Mouse (Mus musculus): Measurements from ENCODE around the gene Rassf3. TPM values are rescaled to one million over a fixed set of nuclear protein-coding genes. Genes with fewer than 3 reads are reported as not detected.
A peak's percentile ranks its signal among the peaks of the same experiment; 100 is the strongest.

Gene Rassf3
- polyA plus RNA-seq, 1 experiment from 2014 or later, result 21.0 TPM

DNA sequence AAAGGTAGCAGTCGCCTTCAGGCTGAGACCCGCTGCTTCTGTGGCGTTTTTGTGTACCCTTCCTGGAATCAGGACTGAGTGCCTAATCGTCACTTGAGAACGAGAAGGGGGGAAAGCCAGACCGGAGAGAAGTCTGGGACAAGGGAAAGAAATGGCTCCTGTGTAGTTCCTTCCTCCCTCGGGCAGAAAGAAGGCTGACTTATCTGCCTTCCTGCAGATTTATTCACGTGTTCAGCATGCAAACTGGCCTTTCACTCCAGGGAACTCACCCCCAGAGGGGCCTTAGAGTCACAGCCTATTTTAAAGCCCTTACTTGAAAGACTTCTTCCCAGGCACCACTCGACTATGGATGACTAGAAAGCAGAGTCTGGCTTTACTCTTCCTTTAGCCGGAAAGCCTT is 1.3 kb upstream of the Rassf3 start:
- Histone ChIP-seq H3K9me3 (ENCODE audit: low read depth, low read length) (no peaks in the 10 kb centered on the region), H3K9ac (no peak overlapping the region; the same call in 1 of the 2 replicates), H3K36me3 (ENCODE audit: insufficient read depth) (no peaks in the 10 kb centered on the region), H3K27me3 (ENCODE audit: insufficient read depth, low read length) (no peaks in the 10 kb centered on the region), H3K27ac (ENCODE audit: low read depth) (peak overlapping the region; percentile 86), H3K4me1 (ENCODE audit: insufficient read depth) (peaks cover 23% of the 10 kb centered on the region), H3K4me3 (ENCODE audit: low read depth, low read length) (no peak overlapping the region), H3K4me2 (peak overlapping the region; percentile 64)
- WGBS, result 17% methylated on average over 10 of the region's 10 CpGs
- DNase-seq (no peak), ATAC-seq (ENCODE audit: insufficient read depth) (no peak)
- TF ChIP-seq CTCF (IDR thresholded peaks at IDR 0.05; ENCODE audit: low read depth), result no peak

DNA sequence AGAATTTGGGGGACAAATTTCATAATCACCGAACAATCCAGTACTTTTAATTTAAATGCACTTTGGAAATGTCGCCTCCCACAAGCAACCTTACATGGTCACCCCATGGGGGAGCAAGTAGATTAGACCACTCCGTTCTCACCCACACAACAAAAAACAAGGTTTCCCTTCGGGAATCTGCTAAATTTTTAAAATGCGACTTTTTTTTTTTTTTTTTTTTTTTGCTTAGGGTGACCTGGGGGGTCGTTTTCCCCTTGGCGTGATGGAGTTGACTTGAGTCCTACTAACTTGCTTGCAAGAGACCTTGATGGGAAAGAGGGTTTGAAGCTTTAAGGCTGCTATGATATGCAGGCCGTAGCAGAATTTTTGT is 806 bp upstream of the Rassf3 start:
- 18% methylated on average over 8 of the region's 8 CpGs for WGBS
- no peak for TF ChIP-seq CTCF (IDR thresholded peaks at IDR 0.05; ENCODE audit: low read depth)
- H3K4me2 ChIP-seq, result peak overlapping the region; percentile 64
- no peaks in the 10 kb centered on the region for H3K27me3 ChIP-seq (ENCODE audit: insufficient read depth, low read length)
- DNase-seq, result no peak
- no peaks in the 10 kb centered on the region for H3K9me3 ChIP-seq (ENCODE audit: low read depth, low read length)
- H3K4me1 ChIP-seq (ENCODE audit: insufficient read depth), result peaks cover 27% of the 10 kb centered on the region
- ATAC-seq (ENCODE audit: insufficient read depth), result no peak
- peak overlapping the region; percentile 86 for H3K27ac ChIP-seq (ENCODE audit: low read depth)
- peak overlapping the region; percentile 50 for H3K9ac ChIP-seq
- peak overlapping the region; percentile 88 for H3K4me3 ChIP-seq (ENCODE audit: low read depth, low read length)
- H3K36me3 ChIP-seq (ENCODE audit: insufficient read depth), result no peaks in the 10 kb centered on the region

DNA sequence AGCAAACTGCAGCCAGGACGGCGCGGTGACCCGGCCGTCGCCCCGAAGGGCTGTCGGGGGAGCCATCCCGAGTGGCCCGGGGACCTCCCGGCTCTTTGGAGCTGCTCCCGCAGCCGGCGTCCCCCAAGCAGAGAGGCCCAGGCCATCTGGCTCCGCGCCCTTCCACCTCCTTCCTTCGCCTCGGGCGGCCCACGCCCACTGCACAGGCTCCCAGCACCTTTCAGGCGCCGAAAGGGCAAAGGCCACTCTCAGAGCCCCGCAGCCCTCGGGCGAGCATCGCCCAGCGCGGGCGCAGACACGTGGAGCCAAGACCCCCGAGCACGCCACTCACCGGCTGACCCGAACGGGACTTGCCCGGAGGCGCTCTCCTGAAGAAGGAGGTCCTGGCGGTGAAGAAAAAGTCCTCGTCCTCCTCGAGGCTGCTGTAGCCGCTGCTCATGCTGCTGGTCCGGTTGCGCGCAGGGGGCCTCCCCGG is 438 bp downstream of the Rassf3 start:
- Histone ChIP-seq H3K9me3 (ENCODE audit: low read depth, low read length) (no peaks in the 10 kb centered on the region), H3K27me3 (ENCODE audit: insufficient read depth, low read length) (no peaks in the 10 kb centered on the region), H3K27ac (ENCODE audit: low read depth) (peak overlapping the region; percentile 83), H3K9ac (peak overlapping the region; percentile 82), H3K36me3 (ENCODE audit: insufficient read depth) (no peaks in the 10 kb centered on the region), H3K4me2 (peak overlapping the region; percentile 81), H3K4me1 (ENCODE audit: insufficient read depth) (peaks cover 36% of the 10 kb centered on the region), H3K4me3 (ENCODE audit: low read depth, low read length) (peak overlapping the region; percentile 88)
- no peak for DNase-seq
- under 1% methylated on average over 45 of the region's 45 CpGs for WGBS
- ATAC-seq (ENCODE audit: insufficient read depth), result peak; percentile 53; the same call in 1 of the 2 replicates
- TF ChIP-seq CTCF (IDR thresholded peaks at IDR 0.05; ENCODE audit: low read depth), result no peak

DNA sequence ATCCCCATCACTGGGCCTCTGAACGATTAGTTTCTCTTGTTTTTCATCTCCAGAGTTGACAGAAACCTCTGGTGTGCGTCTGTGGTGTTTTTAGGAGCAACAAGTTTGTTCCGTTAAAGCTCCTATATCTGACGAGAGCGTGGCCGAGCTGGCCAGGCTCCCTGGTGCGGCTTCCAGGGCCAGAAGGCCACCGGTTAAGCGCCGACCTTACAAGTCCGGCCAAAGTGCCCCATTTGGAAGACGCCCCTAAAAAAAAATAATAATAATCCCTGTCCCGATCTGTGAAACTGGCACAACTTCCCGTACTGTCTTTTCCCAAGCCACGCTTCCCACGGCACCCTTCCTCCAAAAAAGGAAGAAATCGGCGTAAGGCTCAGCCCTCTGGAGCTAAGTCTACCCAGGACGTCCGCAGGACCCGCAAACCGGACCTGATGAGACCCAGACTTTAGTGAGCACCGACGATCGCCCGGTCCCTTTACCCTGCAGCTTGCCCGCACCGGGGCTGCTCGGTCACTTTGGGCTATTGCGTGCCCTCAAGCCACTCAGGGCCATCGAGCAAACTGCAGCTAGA is 961 bp downstream of the Rassf3 start:
- H3K4me3 ChIP-seq (ENCODE audit: low read depth, low read length), result peak overlapping the region; percentile 88
- H3K9ac ChIP-seq, result peak overlapping the region; percentile 82
- H3K27me3 ChIP-seq (ENCODE audit: insufficient read depth, low read length), result no peaks in the 10 kb centered on the region
- 2% methylated on average over 31 of the region's 31 CpGs for WGBS
- no peaks in the 10 kb centered on the region for H3K36me3 ChIP-seq (ENCODE audit: insufficient read depth)
- ATAC-seq (ENCODE audit: insufficient read depth) (peak; percentile 4; the same call in 1 of the 2 replicates), DNase-seq (peak; percentile 52)
- H3K9me3 ChIP-seq (ENCODE audit: low read depth, low read length), result no peaks in the 10 kb centered on the region
- H3K4me2 ChIP-seq, result peak overlapping the region; percentile 81
- no peak for TF ChIP-seq CTCF (IDR thresholded peaks at IDR 0.05; ENCODE audit: low read depth)
- H3K27ac ChIP-seq (ENCODE audit: low read depth), result peak overlapping the region; percentile 83
- H3K4me1 ChIP-seq (ENCODE audit: insufficient read depth), result peaks cover 37% of the 10 kb centered on the region

DNA sequence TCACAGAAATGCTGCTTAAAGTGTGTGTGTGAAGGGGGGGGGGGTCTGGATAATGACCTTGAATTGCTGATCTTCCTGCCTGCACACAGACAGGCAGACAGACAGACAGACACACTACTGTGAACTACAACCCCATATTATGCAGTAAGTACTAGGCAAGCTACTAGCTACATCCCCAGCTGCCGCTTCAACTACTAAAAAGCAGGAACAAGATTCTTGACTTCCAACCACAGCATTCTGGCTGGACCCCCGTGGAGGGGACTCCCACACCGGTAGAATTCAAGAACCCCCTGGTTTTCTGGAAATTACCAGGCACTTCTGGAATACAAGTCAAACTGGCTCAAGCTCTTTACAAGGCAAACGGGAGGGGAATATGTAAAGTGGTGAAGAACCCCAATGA is 1.9 kb downstream of the Rassf3 start:
- Histone ChIP-seq H3K4me3 (ENCODE audit: low read depth, low read length) (peak overlapping the region; percentile 88), H3K27me3 (ENCODE audit: insufficient read depth, low read length) (no peaks in the 10 kb centered on the region), H3K4me1 (ENCODE audit: insufficient read depth) (peaks cover 42% of the 10 kb centered on the region), H3K27ac (ENCODE audit: low read depth) (peak overlapping the region; percentile 42; the same call in 1 of the 2 replicates), H3K9me3 (ENCODE audit: low read depth, low read length) (no peaks in the 10 kb centered on the region), H3K4me2 (peak overlapping the region; percentile 81), H3K36me3 (ENCODE audit: insufficient read depth) (no peaks in the 10 kb centered on the region), H3K9ac (peak overlapping the region; percentile 82)
- WGBS, result 25% methylated on average over 4 of the region's 4 CpGs
- no peak for TF ChIP-seq CTCF (IDR thresholded peaks at IDR 0.05; ENCODE audit: low read depth)
- no peak for DNase-seq
- ATAC-seq (ENCODE audit: insufficient read depth), result no peak

DNA sequence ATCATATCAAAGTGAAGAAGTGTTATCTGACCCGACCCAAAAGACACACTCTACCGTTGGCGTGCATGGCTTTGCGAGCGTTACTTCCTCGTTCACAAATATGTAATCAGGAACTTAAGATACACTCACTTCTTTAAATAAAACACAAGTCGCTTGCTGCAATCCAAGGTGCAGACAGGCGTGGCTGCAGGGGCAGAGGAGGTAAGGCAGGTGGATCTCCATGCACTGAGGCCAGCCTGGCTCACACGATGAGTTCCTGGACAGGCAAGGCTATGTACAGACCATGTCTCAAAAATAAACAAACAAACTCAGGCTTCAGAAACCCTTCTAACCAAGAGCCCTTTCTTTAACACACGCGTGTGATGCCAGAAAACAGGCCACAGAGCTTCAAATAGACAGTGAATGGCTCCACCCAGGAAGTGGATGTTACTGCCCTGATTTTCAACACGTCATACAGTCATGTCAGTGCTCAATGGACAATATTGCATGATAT is 2.4 kb downstream of the Rassf3 start:
- peak overlapping the region; percentile 88 for H3K4me3 ChIP-seq (ENCODE audit: low read depth, low read length)
- ATAC-seq (ENCODE audit: insufficient read depth) (no peak), DNase-seq (no peak)
- H3K9me3 ChIP-seq (ENCODE audit: low read depth, low read length), result no peaks in the 10 kb centered on the region
- H3K27me3 ChIP-seq (ENCODE audit: insufficient read depth, low read length), result no peaks in the 10 kb centered on the region
- H3K4me2 ChIP-seq, result peak overlapping the region; percentile 81
- peak overlapping the region; percentile 82 for H3K9ac ChIP-seq
- TF ChIP-seq CTCF (IDR thresholded peaks at IDR 0.05; ENCODE audit: low read depth), result no peak
- peak overlapping the region; percentile 38; the same call in 1 of the 2 replicates for H3K27ac ChIP-seq (ENCODE audit: low read depth)
- no peaks in the 10 kb centered on the region for H3K36me3 ChIP-seq (ENCODE audit: insufficient read depth)
- peaks cover 46% of the 10 kb centered on the region for H3K4me1 ChIP-seq (ENCODE audit: insufficient read depth)
- 25% methylated on average over 12 of the region's 12 CpGs for WGBS

DNA sequence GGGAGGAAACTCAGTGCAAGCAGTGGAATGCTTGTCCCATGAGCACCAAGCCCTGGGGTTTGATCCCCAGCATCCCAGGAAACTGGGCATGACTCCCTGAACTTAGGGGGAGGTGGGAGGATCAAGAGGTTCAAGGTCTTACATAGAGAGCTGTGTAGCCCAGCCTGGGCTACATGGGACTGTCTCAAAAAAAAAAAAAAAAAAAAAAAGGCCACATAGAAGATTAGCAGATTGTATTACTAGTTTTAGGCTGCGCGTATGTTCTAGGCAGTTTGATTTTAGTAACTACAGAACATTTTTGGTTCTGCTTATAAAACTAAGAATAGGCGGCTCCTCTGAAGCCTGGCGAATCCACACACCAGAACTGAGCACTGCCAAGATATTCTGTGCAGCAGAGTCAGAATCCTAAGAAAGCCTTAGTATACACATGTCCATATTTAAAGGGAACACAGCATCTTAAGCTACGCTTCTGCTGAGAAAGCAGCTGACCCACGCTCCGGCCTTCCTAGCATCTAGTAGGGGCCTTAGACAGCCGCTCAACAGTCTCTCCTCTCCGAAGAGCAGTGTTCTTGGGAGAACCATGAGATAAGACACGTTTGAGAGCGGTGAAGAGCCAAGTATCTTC is 3.4 kb downstream of the Rassf3 start:
- Histone ChIP-seq H3K36me3 (ENCODE audit: insufficient read depth) (no peaks in the 10 kb centered on the region), H3K4me1 (ENCODE audit: insufficient read depth) (peaks cover 52% of the 10 kb centered on the region), H3K27me3 (ENCODE audit: insufficient read depth, low read length) (no peaks in the 10 kb centered on the region), H3K4me3 (ENCODE audit: low read depth, low read length) (no peak overlapping the region), H3K9ac (no peak overlapping the region), H3K4me2 (peak overlapping the region; percentile 81), H3K27ac (ENCODE audit: low read depth) (peak overlapping the region; percentile 80; the same call in 1 of the 2 replicates), H3K9me3 (ENCODE audit: low read depth, low read length) (no peaks in the 10 kb centered on the region)
- DNase-seq (no peak), ATAC-seq (ENCODE audit: insufficient read depth) (no peak)
- WGBS, result 73% methylated on average over 11 of the region's 11 CpGs
- TF ChIP-seq CTCF (IDR thresholded peaks at IDR 0.05; ENCODE audit: low read depth), result no peak

All from lung, embryonic 14.5 days (tissue).